Mouse (Mus musculus) heart, embryonic 11.5 days (tissue): ENCODE results near the gene Rpl10a. TPM values are rescaled to one million over a fixed set of nuclear protein-coding genes. Genes with fewer than 3 reads are reported as not detected.
"Not testable (repeated sequence)": the region's sequence is repeated elsewhere in the genome, so short reads cannot be mapped to it uniquely, and the experiment has no call there.

Experiments used
- ATAC-seq: fragments of 200-750 bp; cut with Nextera tagmentation; replicated peaks from 2 replicates; pipeline ENCODE4 v1.8.0; 2017; ENCODE audit warnings: moderate library complexity; ENCODE audit not compliant: insufficient number of reproducible peaks, low FRiP score, low TSS enrichment
- H3K27ac ChIP-seq: fragments of 300-500 bp; sonication (generic); 2 replicates; pipeline ENCODE4 v1.5.1; 2014; ENCODE audit warnings: mild to moderate bottlenecking, low read depth, low read length
- H3K27me3 ChIP-seq: fragments of 300-500 bp; sonication (generic); 2 replicates; pipeline ENCODE4 v1.6.1; 2014; ENCODE audit warnings: mild to moderate bottlenecking, low read length, mixed read lengths; ENCODE audit not compliant: control insufficient read depth, insufficient read depth
- H3K36me3 ChIP-seq: fragments of 300-500 bp; sonication (generic); 2 replicates; pipeline ENCODE4 v1.6.1; 2014; ENCODE audit warnings: mild to moderate bottlenecking, low read length, moderate library complexity, mixed read lengths; ENCODE audit not compliant: control insufficient read depth, insufficient read depth
- H3K4me1 ChIP-seq: fragments of 300-500 bp; sonication (generic); 2 replicates; pipeline ENCODE4 v1.6.1; 2014; ENCODE audit warnings: low read length; ENCODE audit not compliant: control insufficient read depth, insufficient read depth
- H3K4me2 ChIP-seq: fragments of 300-500 bp; sonication (generic); 2 replicates; pipeline ENCODE4 v1.6.1; 2014; ENCODE audit warnings: mild to moderate bottlenecking, moderate library complexity
- H3K4me3 ChIP-seq: fragments of 300-500 bp; sonication (generic); 2 replicates; pipeline ENCODE4 v1.5.1; 2014; ENCODE audit warnings: low read depth, low read length
- H3K9ac ChIP-seq: fragments of 300-500 bp; sonication (generic); 2 replicates; pipeline ENCODE4 v1.6.1; 2014; ENCODE audit warnings: mild to moderate bottlenecking, low read depth, low read length, moderate library complexity
- H3K9me3 ChIP-seq: fragments of 300-500 bp; sonication (generic); replicated peaks from 2 replicates; pipeline ENCODE4 v1.6.1; 2016; ENCODE audit warnings: low read length; ENCODE audit not compliant: control insufficient read depth
- WGBS: fragments of 180-500 bp; shearing (Covaris S2); extraction: QIAGEN DNeasy Blood & Tissue Kit; methylation state at CpG from one replicate; pipeline ENCODE4 v1.1.7; 2014; ENCODE audit not compliant: insufficient replicate concordance; 5-methylcytosine and 5-hydroxymethylcytosine counted together
- polyA plus RNA-seq: library from polyadenylated mRNA; unstranded; fragments of >200 nt; fragmentation: Nextera tagmentation; extraction: Ambion mirVana; gene quantifications from 2 replicates; pipeline ENCODE4 v1.2.1, GENCODE M21; 2014

The Rpl10a gene
- polyA plus RNA-seq, 1 experiment from 2014 or later: 446 TPM

GRCm38 (mm10) chr17:28330590-28330989, 2.3 kb downstream of the Rpl10a start:
- H3K36me3 ChIP-seq: peaks cover 17% of the 10 kb centered on the region
- not testable (repeated sequence) for ATAC-seq, H3K27ac ChIP-seq, H3K27me3 ChIP-seq, H3K9me3 ChIP-seq, H3K4me2 ChIP-seq, H3K4me3 ChIP-seq, H3K9ac ChIP-seq
- WGBS: 62% methylated on average over 6 of the region's 8 CpGs
- peaks cover 38% of the 10 kb centered on the region for H3K4me1 ChIP-seq

DNA sequence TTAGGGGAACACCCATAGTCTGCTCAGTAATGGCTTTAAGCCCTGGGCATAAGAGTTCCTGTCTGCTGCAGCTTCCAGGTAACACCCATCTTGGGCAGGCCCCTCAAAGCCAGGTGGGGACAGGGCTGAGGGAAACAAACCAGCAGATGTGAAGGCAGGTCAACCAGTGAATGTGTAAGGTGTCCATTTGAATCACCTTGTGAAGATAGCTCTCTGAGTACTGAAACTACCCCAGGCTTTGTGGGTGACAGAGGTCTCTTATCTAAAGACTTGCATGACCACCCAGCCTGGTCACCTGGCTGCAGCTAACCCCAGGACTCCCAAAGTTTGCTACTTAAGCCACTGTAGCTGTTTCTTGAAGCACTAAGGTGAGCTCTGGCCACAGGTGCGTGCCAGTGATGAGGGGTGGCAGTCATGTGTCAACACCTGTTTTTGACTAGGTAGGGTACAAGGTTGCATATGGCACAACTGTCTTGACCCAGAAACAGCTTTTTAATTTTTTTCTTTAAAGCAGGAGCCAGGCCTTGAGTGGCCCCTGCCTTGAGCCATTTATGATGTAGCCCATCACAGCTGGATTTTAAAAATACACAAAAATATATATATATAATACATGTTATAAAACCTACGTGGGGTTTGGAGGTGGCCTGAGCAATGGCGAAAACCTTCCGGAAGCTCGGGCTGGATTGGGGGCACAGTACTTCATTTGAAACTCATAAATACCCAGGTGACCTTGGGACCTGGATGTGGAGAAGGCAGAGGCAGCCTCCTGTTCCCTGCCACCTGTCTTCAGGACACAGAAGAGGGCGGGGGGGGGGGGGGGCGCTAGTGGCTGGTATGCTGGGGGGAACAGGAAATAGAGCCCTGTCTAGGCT, 3.2 kb downstream of the Rpl10a start:
- H3K4me2 ChIP-seq: peak overlapping the region; percentile 11; the same call in 1 of the 2 replicates
- no peak overlapping the region for H3K9ac ChIP-seq
- peaks cover 21% of the 10 kb centered on the region for H3K36me3 ChIP-seq
- H3K4me1 ChIP-seq: peaks cover 38% of the 10 kb centered on the region
- 40% methylated on average over 5 of the region's 7 CpGs for WGBS
- H3K27me3 ChIP-seq: no peaks in the 10 kb centered on the region
- no peak for ATAC-seq
- peak overlapping the region; percentile 8; the same call in 1 of the 2 replicates for H3K4me3 ChIP-seq
- H3K27ac ChIP-seq: peak overlapping the region; percentile 29; the same call in 1 of the 2 replicates
- H3K9me3 ChIP-seq: no peaks in the 10 kb centered on the region

DNA sequence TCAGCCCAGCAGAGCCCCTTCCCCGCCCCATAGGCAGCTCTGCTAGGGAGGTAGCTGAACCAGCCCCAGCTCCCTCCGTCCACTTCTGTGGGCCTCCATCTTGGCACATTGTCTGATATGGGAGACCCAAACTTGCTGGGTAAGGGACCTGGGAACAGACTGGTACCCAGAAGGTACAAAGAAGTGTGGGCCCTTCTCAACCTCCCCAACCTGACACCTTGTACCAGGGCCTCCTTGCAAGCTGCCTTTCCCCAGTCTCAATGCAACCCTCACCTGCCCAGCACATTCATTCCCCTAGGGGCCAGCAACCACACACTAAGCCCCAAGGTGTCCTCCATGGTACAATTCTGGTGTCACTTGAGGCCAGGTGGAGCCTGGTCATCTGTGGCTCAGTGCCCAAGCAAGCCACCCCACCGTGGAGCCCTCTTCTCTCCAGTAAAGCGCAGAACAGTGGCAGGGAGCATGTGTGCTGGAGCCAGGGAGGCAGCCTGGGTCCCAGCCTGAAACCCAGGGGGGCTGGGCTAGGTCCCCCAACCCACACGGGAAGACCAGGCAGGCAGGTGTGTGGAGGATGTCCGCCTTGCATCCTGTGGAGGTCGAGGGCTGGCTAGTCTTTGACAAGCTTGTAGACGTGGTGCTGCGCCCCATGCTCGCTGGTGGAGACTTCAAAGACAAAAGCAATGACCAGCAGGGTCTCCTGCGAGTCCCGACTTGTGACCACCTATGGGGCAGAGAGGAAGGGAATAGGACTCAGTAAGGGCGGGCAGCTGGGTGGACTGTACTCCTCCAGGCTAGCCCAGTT, 4.0 kb downstream of the Rpl10a start:
- no peak overlapping the region for H3K4me2 ChIP-seq
- no peak overlapping the region; the same call in 1 of the 2 replicates for H3K27ac ChIP-seq
- H3K36me3 ChIP-seq: peaks cover 21% of the 10 kb centered on the region
- H3K9me3 ChIP-seq: no peaks in the 10 kb centered on the region
- no peak for ATAC-seq
- no peak overlapping the region for H3K9ac ChIP-seq
- H3K4me1 ChIP-seq: peaks cover 38% of the 10 kb centered on the region
- 53% methylated on average over 13 of the region's 13 CpGs for WGBS
- H3K27me3 ChIP-seq: no peaks in the 10 kb centered on the region
- H3K4me3 ChIP-seq: no peak overlapping the region

DNA sequence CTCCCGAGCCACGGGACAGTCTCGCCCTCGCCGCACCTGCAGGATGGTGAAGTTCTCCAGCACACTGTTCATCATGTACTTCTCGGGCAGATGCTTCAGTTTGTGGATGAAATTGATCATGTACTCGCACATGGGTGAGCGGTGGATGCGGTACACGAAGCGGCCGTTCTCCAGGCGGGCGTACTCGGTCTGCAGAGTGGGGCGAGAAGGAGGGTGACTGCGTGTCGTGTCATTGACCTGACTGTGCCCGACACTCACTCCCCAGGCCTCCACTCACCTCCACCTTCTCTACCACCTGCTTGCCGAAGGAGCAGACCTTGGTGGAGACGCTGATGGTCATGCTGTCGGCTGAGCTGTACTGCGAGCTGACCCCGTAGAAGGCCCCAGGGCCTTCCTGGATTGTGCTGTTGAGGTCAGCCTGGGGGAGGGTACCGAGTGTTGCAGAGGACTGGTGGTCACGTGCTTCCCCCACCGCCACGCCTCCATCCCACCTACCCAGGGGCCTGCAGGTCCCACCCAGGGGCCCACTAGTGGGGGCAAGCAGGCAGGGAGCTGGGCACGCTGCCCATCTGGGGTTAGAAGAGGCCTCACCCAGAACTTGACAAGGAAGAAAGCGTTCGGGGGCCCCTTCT, 4.8 kb downstream of the Rpl10a start:
- H3K4me3 ChIP-seq: no peak overlapping the region
- no peaks in the 10 kb centered on the region for H3K27me3 ChIP-seq
- peaks cover 28% of the 10 kb centered on the region for H3K36me3 ChIP-seq
- ATAC-seq: no peak
- 58% methylated on average over 31 of the region's 31 CpGs for WGBS
- H3K27ac ChIP-seq: no peak overlapping the region
- H3K4me1 ChIP-seq: peaks cover 32% of the 10 kb centered on the region
- H3K9ac ChIP-seq: peak overlapping the region; percentile 55
- H3K4me2 ChIP-seq: peak overlapping the region; percentile 12; the same call in 1 of the 2 replicates
- H3K9me3 ChIP-seq: no peaks in the 10 kb centered on the region

DNA sequence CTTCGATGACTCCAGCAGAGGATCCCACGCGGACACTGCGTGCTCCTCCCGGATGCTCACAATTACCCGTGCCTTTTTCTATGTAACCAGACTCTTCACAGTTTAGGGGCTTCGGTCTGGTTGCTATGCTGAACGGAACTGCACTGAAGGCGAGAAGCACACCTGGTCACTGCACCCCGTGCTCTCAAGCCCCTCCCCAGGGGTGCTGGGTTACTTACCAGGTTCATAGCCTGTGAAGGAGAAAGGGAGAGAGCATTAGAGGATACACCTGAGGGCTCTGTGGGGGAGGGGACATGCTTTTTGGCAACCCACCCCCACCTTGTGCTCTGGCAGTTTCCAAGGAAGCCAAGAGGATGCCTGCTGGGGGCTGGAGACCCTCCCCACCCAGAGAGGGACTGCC, 7.0 kb downstream of the Rpl10a start:
- WGBS: 79% methylated on average over 10 of the region's 10 CpGs
- Histone ChIP-seq H3K4me3 (no peak overlapping the region), H3K4me1 (peaks cover 28% of the 10 kb centered on the region), H3K36me3 (peaks cover 27% of the 10 kb centered on the region; the same call in 1 of the 2 replicates), H3K9me3 (no peaks in the 10 kb centered on the region), H3K27me3 (no peaks in the 10 kb centered on the region), H3K4me2 (no peak overlapping the region), H3K27ac (no peak overlapping the region), H3K9ac (no peak overlapping the region)
- ATAC-seq: no peak

DNA sequence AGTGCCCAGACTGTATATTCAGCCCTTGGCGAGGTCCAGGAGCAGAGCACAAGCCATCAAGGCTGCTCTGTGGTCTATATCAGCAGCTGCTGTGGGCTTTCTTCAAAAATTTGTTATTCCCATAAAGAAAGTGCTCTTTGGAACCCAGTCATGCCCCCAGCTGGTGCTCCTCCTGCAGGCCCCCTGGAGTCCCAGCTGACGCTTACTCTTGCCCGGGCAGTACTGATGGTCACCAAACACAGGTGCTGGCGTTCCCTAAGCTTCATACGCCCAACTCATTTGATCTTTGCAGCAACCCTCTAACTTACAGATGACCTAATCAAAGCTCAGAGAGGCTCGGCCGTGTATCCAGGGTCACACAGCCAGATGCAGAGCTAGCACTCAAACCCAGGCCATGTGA, 9.3 kb downstream of the Rpl10a start:
- WGBS: 90% methylated on average over 7 of the region's 7 CpGs
- no peak overlapping the region for H3K4me3 ChIP-seq
- H3K4me1 ChIP-seq: peaks cover 35% of the 10 kb centered on the region
- no peaks in the 10 kb centered on the region for H3K9me3 ChIP-seq
- H3K4me2 ChIP-seq: no peak overlapping the region
- H3K9ac ChIP-seq: no peak overlapping the region
- H3K36me3 ChIP-seq: peaks cover 20% of the 10 kb centered on the region; the same call in 1 of the 2 replicates
- ATAC-seq: no peak
- H3K27ac ChIP-seq: no peak overlapping the region
- no peaks in the 10 kb centered on the region for H3K27me3 ChIP-seq

DNA sequence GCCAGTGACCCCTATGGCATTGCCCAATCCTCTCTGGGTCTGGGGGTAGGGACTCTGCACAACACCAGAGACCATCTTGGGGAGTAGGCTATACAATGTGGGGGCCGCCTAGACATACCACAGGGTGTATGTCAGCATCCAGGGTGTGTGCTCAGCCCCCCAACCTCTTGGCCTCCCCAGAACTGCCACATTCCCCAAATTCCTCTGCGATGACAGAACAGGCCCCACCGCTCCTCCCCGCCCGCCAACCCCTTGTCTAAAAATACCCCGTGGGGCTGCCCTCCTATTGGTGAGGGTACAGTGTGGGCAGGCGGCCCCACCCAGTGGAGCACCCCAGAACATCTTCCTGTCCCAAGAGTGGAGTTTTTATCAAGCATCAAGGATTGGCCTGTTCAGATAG, 12.3 kb downstream of the Rpl10a start:
- 0 out of 2 replicates have a peak overlapping the region, but pooled peaks have one; percentile 28 for H3K4me3 ChIP-seq
- WGBS: 40% methylated on average over 7 of the region's 7 CpGs
- peaks cover 43% of the 10 kb centered on the region for H3K4me1 ChIP-seq

GRCm38 (mm10) chr17:28341091-28341490, 12.8 kb downstream of the Rpl10a start:
- 7% methylated on average over 25 of the region's 26 CpGs for WGBS
- Histone ChIP-seq H3K4me2 (peak overlapping the region; percentile 66), H3K9ac (peak overlapping the region; percentile 69), H3K27me3 (no peaks in the 10 kb centered on the region), H3K4me3 (peak overlapping the region; percentile 28), H3K27ac (peak overlapping the region; percentile 88), H3K4me1 (peaks cover 48% of the 10 kb centered on the region), H3K36me3 (peaks cover 13% of the 10 kb centered on the region; the same call in 1 of the 2 replicates), H3K9me3 (no peaks in the 10 kb centered on the region)
- peak; percentile 53 for ATAC-seq

More for the DNA sequence above, 12.3 kb downstream of the Rpl10a start:
- H3K27me3 ChIP-seq: no peaks in the 10 kb centered on the region
- peak; percentile 33; the same call in 1 of the 2 replicates for ATAC-seq
- peaks cover 16% of the 10 kb centered on the region; the same call in 1 of the 2 replicates for H3K36me3 ChIP-seq
- peak overlapping the region; percentile 66 for H3K4me2 ChIP-seq
- peak overlapping the region; percentile 69 for H3K9ac ChIP-seq
- H3K9me3 ChIP-seq: no peaks in the 10 kb centered on the region
- H3K27ac ChIP-seq: peak overlapping the region; percentile 88
